Comparison of ENCODE assay signal across 12 mouse cellular contexts in genomic region chr12:52854236-52854679, GRCm38 (mm10).
DNase-seq lines count a peak whose midpoint lies in the region; ATAC-seq and TF ChIP-seq lines count a peak whose summit lies in the region.
"Had no signal": no experiment of that assay in that cellular context is flagged by ENCODE, and none has a peak within 500 bp of the region (broad histone marks: within the 10 kb centered on the region; RNA-seq: fewer than 3 reads in every experiment).

No protein-coding gene starts in this region.

- peak overlapping the region; percentile 71 for H3K9ac ChIP-seq in heart, postnatal 0 days (replicated peaks; ENCODE audit: low read depth, low read length)
- H3K9ac ChIP-seq: hindbrain, embryonic 12.5 days had no signal

- WGBS in heart, postnatal 0 days: 14% methylated on average over 7 of the region's 7 CpGs

- H3K9me3 ChIP-seq in heart, postnatal 0 days (replicated peaks; ENCODE audit: control insufficient read depth, low read length): no peaks in the 10 kb centered on the region
- H3K9me3 ChIP-seq: hindbrain, embryonic 12.5 days had no signal

- peak; percentile 86 for ATAC-seq in heart, postnatal 0 days (ENCODE audit: insufficient read depth, low read depth)

- peaks cover 35% of the 10 kb centered on the region for H3K4me1 ChIP-seq in heart, postnatal 0 days (ENCODE audit: control insufficient read depth, insufficient read depth)

- no peaks in the 10 kb centered on the region for H3K36me3 ChIP-seq in heart, postnatal 0 days (replicated peaks; ENCODE audit: control insufficient read depth, insufficient read depth, low read length)
- H3K36me3 ChIP-seq: hindbrain, embryonic 12.5 days had no signal

- H3K27ac ChIP-seq in heart, postnatal 0 days (ENCODE audit: low read depth): peak overlapping the region; percentile 95
- H3K27ac ChIP-seq: hindbrain, embryonic 12.5 days had no signal

- peak overlapping the region; percentile 57 for H3K4me2 ChIP-seq in heart, postnatal 0 days (ENCODE audit: low read depth, low read length)
- H3K4me2 ChIP-seq: hindbrain, embryonic 12.5 days had no signal

- TF ChIP-seq CTCF in heart, postnatal 0 days (IDR thresholded peaks at IDR 0.05; ENCODE audit: low read depth): no peak

- H3K4me3 ChIP-seq in heart, postnatal 0 days (ENCODE audit: low read depth, low read length): peak overlapping the region; percentile 51
- H3K4me3 ChIP-seq: hindbrain, embryonic 12.5 days had no signal

- TF ChIP-seq EP300 in heart, postnatal 0 days (IDR thresholded peaks at IDR 0.05; ENCODE audit: low read depth): no peak

- peak; percentile 81 for DNase-seq in gastrocnemius, adult 18-20 months (ENCODE audit: low spot score)
- no peak for DNase-seq in gastrocnemius, postnatal 10 days
- peak; percentile 72 for DNase-seq in Muller cell, postnatal 12 days (ENCODE audit: inconsistent ontology term)
- peak; percentile 78 to 79 for DNase-seq in heart, adult 18-20 months
- peak; percentile 96 for DNase-seq in heart, postnatal 0 days (ENCODE audit: low spot score)
- no peak for DNase-seq in adrenal gland, postnatal 25 days
- DNase-seq in urinary bladder, adult 2 months (ENCODE audit: low spot score): no peak
- DNase-seq in cerebellum, adult 9-11 months: no peak
- DNase-seq: cerebellum, adult 8-10 months; kidney, adult 18-20 months; thymus, postnatal 36 days had no signal

- no peaks in the 10 kb centered on the region for H3K27me3 ChIP-seq in heart, postnatal 0 days (ENCODE audit: control insufficient read depth, insufficient read depth, low read length)
- H3K27me3 ChIP-seq: hindbrain, embryonic 12.5 days had no signal

Comparison
In these comparisons a context has a peak if more than half of its experiments do, and no peak if none do; other contexts are left out.
1. DNase-seq: peak in gastrocnemius, adult 18-20 months (single experiment), Muller cell, postnatal 12 days (single experiment), heart, adult 18-20 months (2 of 2) and heart, postnatal 0 days (single experiment); none in gastrocnemius, postnatal 10 days (single experiment), adrenal gland, postnatal 25 days (single experiment), urinary bladder, adult 2 months (single experiment) and cerebellum, adult 9-11 months (single experiment).